In the genomic region with DNA sequence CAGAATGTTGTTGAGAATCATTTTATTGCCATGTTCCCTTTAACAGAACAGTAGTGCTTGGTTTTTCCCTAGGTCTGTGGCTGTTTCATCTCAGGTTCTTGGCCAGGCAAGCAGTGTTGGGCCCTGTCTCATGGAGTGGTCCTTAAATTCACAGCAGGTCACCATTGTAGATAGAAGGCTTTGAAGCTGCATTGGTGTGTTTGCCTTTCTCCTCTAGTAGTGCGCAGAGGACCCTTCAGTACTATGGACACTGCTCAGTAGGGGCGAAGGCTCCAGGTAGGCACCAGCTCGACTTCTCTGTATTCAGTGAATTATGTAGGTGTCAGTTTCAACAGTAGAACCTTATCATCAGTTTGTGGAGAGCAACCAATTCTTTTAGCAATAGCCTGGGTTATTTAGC, we compare ENCODE assay signal across 24 mouse cellular contexts. TPM values are rescaled to one million over a fixed set of nuclear protein-coding genes. Genes with fewer than 3 reads are reported as not detected.
"Had no signal": no experiment of that assay in that cellular context is flagged by ENCODE, and none has a peak within 500 bp of the region (broad histone marks: within the 10 kb centered on the region; RNA-seq: fewer than 3 reads in every experiment).

No protein-coding gene starts in this region.

- H3K4me1 ChIP-seq: heart, embryonic 13.5 days; heart, embryonic 15.5 days; kidney, embryonic 15.5 days; limb, embryonic 13.5 days had no signal

- ATAC-seq: forebrain, postnatal 0 days; hindbrain, postnatal 0 days; intestine, embryonic 16.5 days had no signal

- H3K9me3 ChIP-seq: heart, embryonic 13.5 days; heart, embryonic 15.5 days; hindbrain, embryonic 13.5 days; hindbrain, embryonic 15.5 days; kidney, embryonic 15.5 days; limb, embryonic 13.5 days; limb, embryonic 15.5 days had no signal

- DNase-seq: forebrain, postnatal 0 days; gastrocnemius, postnatal 14 days; gastrocnemius, postnatal 36 days; heart, adult 18-20 months; heart, postnatal 14 days; heart, postnatal 36 days; kidney, adult 11 months; kidney, postnatal 14 days; layer of hippocampus, adult 9-11 months; layer of hippocampus, postnatal 36 days; left cerebral cortex, postnatal 4 days had no signal

- H3K27me3 ChIP-seq: heart, embryonic 13.5 days; heart, embryonic 15.5 days; hindbrain, embryonic 13.5 days; hindbrain, embryonic 15.5 days; kidney, embryonic 15.5 days; limb, embryonic 13.5 days; limb, embryonic 15.5 days had no signal

- H3K27ac ChIP-seq: heart, embryonic 13.5 days; heart, embryonic 15.5 days; hindbrain, embryonic 13.5 days; hindbrain, embryonic 15.5 days; hindbrain, postnatal 0 days; kidney, embryonic 15.5 days; kidney, postnatal 0 days; limb, embryonic 13.5 days; limb, embryonic 15.5 days had no signal

- H3K36me3 ChIP-seq: heart, embryonic 15.5 days had no signal

- H3K9ac ChIP-seq: forebrain, postnatal 0 days; heart, embryonic 13.5 days; heart, embryonic 15.5 days; hindbrain, embryonic 13.5 days; hindbrain, embryonic 15.5 days; kidney, embryonic 15.5 days; limb, embryonic 13.5 days; limb, embryonic 15.5 days had no signal

- H3K4me2 ChIP-seq: heart, embryonic 11.5 days; heart, embryonic 13.5 days; heart, embryonic 15.5 days; hindbrain, embryonic 13.5 days; hindbrain, embryonic 15.5 days; kidney, embryonic 15.5 days; limb, embryonic 13.5 days; limb, embryonic 15.5 days had no signal

- H3K4me3 ChIP-seq: heart, embryonic 13.5 days; heart, embryonic 15.5 days; hindbrain, embryonic 13.5 days; hindbrain, embryonic 15.5 days; kidney, embryonic 15.5 days; limb, embryonic 13.5 days; limb, embryonic 15.5 days had no signal

RNA-seq across cellular contexts. Expression of a gene that starts 54.4 kb away (rescaled TPM):
- polyA plus RNA-seq: heart, embryonic 11.5 days; heart, embryonic 13.5 days; heart, embryonic 15.5 days; heart, postnatal 0 days; intestine, embryonic 14.5 days; kidney, postnatal 0 days had no signal
